Comparison of ENCODE assay signal across 8 mouse cellular contexts in the genomic region with DNA sequence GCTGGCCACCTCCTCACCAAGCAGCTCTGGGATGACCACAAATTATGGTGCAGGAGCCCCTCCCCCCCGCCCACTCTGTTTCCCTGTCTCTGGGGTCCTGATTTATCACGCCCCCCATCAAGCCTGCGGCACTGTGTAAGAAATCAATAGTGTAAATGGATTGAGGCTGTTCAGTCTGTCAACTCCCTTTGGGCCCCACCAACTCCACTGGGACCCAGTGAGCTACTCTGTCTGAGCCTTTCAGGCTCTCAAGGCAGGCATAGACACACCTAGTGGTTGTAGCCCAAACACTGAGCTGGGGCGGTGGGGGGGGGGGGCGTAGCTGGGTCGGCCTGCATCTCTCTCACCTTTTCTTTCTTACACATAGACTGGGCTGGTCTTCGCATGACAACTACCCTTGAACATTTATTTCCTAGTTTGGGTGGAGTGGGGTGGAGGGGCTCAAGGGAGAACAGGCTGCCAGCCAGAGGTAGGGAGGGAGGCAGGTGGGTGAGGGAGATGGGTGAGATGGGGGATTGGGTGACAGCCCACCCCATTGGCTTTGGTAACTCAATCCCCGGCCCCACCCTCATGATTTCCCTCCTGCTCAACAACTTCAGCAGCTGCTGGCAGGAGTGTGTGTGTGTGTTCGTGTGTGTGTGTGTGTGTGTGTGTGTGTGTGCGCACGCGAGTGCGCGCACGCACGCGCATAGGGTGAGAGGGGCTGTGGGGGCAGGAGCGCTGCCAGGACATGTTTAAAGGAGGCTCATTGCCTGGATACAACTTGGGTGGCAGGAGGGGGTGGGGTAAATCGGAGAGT. TPM values are rescaled to one million over a fixed set of nuclear protein-coding genes. Genes with fewer than 3 reads are reported as not detected.
DNase-seq lines count a peak whose midpoint lies in the region; ATAC-seq lines count a peak whose summit lies in the region.

No protein-coding gene starts in this region.

- H3K27ac ChIP-seq in heart, embryonic 11.5 days (ENCODE audit: low read depth, low read length), result peak overlapping the region; percentile 93
- no peak overlapping the region for H3K27ac ChIP-seq in liver, embryonic 12.5 days

- H3K36me3 ChIP-seq in heart, embryonic 11.5 days (ENCODE audit: control insufficient read depth, insufficient read depth, low read length), result no peaks in the 10 kb centered on the region
- H3K36me3 ChIP-seq in liver, embryonic 12.5 days, result no peaks in the 10 kb centered on the region

- peak overlapping the region; percentile 90 for H3K4me2 ChIP-seq in heart, embryonic 11.5 days
- 0 out of 2 replicates have a peak overlapping the region, but pooled peaks have one; percentile 9 for H3K4me2 ChIP-seq in liver, embryonic 12.5 days

- no peak for ATAC-seq in heart, embryonic 11.5 days (replicated peaks; ENCODE audit: insufficient number of reproducible peaks, low FRiP score, low TSS enrichment)
- no peak for ATAC-seq in liver, embryonic 12.5 days
- ATAC-seq in frontal cortex, adult (ENCODE audit: low TSS enrichment), result no peak
- ATAC-seq in monocyte, adult 5-6 weeks (replicated peaks; ENCODE audit: insufficient number of reproducible peaks, low FRiP score, low TSS enrichment, poor library complexity, severe bottlenecking), result no peak

- H3K9ac ChIP-seq in heart, embryonic 11.5 days (ENCODE audit: low read depth, low read length), result peak overlapping the region; percentile 43
- H3K9ac ChIP-seq in liver, embryonic 12.5 days, result no peak overlapping the region

- DNase-seq in kidney, adult 9 months, result peak; percentile 8
- no peak for DNase-seq in kidney, adult 18-20 months
- peak; percentile 80 for DNase-seq in ES-CJ7 (ENCODE audit: low read depth, low spot score)
- DNase-seq in frontal cortex, postnatal 25 days (ENCODE audit: low spot score in 2 of 2), result no peak

- H3K27me3 ChIP-seq in heart, embryonic 11.5 days (ENCODE audit: control insufficient read depth, insufficient read depth, low read length), result no peaks in the 10 kb centered on the region
- H3K27me3 ChIP-seq in liver, embryonic 12.5 days (replicated peaks), result peaks cover 99% of the 10 kb centered on the region

- no peaks in the 10 kb centered on the region for H3K9me3 ChIP-seq in heart, embryonic 11.5 days (replicated peaks; ENCODE audit: control insufficient read depth, low read length)
- H3K9me3 ChIP-seq in liver, embryonic 12.5 days (replicated peaks), result no peaks in the 10 kb centered on the region

- H3K4me3 ChIP-seq in heart, embryonic 11.5 days (ENCODE audit: low read depth, low read length), result no peak overlapping the region; the same call in 1 of the 2 replicates
- no peak overlapping the region for H3K4me3 ChIP-seq in liver, embryonic 12.5 days

- H3K4me1 ChIP-seq in heart, embryonic 11.5 days (ENCODE audit: control insufficient read depth, insufficient read depth, low read length), result peaks cover 76% of the 10 kb centered on the region
- peaks cover 69% of the 10 kb centered on the region for H3K4me1 ChIP-seq in liver, embryonic 12.5 days

- WGBS in heart, embryonic 11.5 days (ENCODE audit: insufficient replicate concordance), result 22% methylated on average over 19 of the region's 19 CpGs
- 28% methylated on average over 19 of the region's 19 CpGs for WGBS in liver, embryonic 12.5 days (ENCODE audit: insufficient replicate concordance)

RNA-seq across cellular contexts. Expression of a gene that starts 4.9 kb away (rescaled TPM):
- 34.9 and 36.6 TPM in 2 replicates for polyA plus RNA-seq in heart, embryonic 11.5 days (2014; fragmentation: Nextera tagmentation; extraction: Ambion mirVana)
- 6.8 and 7.1 TPM in 2 replicates for polyA plus RNA-seq in liver, embryonic 12.5 days (2016; fragmentation: Nextera tagmentation; extraction: Ambion mirVana)
- total RNA-seq in monocyte, adult 5-6 weeks (2017), result 61.0 to 76.9 TPM (median 62.9 TPM) in 3 replicates

RNA-seq across cellular contexts. Expression of a gene that starts 24.9 kb away (rescaled TPM):
- polyA plus RNA-seq in heart, embryonic 11.5 days (2014; fragmentation: Nextera tagmentation; extraction: Ambion mirVana), result 33.6 and 34.0 TPM in 2 replicates
- 86.5 and 89.9 TPM in 2 replicates for polyA plus RNA-seq in liver, embryonic 12.5 days (2016; fragmentation: Nextera tagmentation; extraction: Ambion mirVana)
- 0.67 to 1.7 TPM (median 0.75 TPM) in 3 replicates for total RNA-seq in monocyte, adult 5-6 weeks (2017)

RNA-seq across cellular contexts. Expression of a gene that starts 50.3 kb away (rescaled TPM):
- 1.3 and 1.5 TPM in 2 replicates for polyA plus RNA-seq in heart, embryonic 11.5 days (2014; fragmentation: Nextera tagmentation; extraction: Ambion mirVana)
- polyA plus RNA-seq in liver, embryonic 12.5 days (2016; fragmentation: Nextera tagmentation; extraction: Ambion mirVana), result not detected in 2 replicates
- total RNA-seq in monocyte, adult 5-6 weeks (2017), result not detected in 3 replicates

Comparison
In these comparisons a context has a peak if more than half of its experiments do, and no peak if none do; other contexts are left out.
1. DNase-seq: peak in kidney, adult 9 months (single experiment) and ES-CJ7 (single experiment); none in kidney, adult 18-20 months (single experiment) and frontal cortex, postnatal 25 days (0 of 2).